Mouse (Mus musculus): ENCODE data around the gene Lrrc61. TPM values are rescaled to one million over a fixed set of nuclear protein-coding genes. Genes with fewer than 3 reads are reported as not detected.

Gene Lrrc61
- polyA plus RNA-seq, 2 experiments, result 6.7 to 17.6 TPM

DNA sequence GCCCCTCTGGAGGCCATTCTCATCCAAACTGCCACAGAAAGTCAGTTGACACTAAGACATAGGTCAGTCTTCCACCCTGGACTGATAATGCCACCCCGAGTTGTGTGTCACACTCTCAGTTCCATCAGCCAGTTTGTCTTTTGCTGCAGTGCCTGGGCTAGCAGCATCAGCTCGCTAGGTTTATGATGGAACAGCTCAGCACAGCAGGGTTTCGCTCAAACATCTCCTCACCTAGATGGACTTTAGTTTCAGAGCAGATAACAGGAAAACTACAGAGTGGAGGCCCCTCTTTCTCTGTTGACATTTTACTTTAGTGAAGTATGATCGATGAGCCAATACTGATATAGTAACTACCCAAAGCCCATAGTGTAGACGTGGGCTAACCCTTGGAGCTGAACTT lies 60.2 kb downstream of the Lrrc61 start:
- H3K4me3 ChIP-seq (replicated peaks; ENCODE audit: low read length), result no peak overlapping the region
- H3K27ac ChIP-seq (replicated peaks; ENCODE audit: low read depth, low read length), result no peak overlapping the region
- peaks cover 19% of the 10 kb centered on the region for H3K36me3 ChIP-seq (ENCODE audit: control insufficient read depth, insufficient read depth, low read length)
- no peaks in the 10 kb centered on the region for H3K4me1 ChIP-seq (ENCODE audit: control insufficient read depth, insufficient read depth, low read length)
- H3K9me3 ChIP-seq (ENCODE audit: control insufficient read depth, low read length), result no peaks in the 10 kb centered on the region
- WGBS, result 90% methylated on average over 5 of the region's 5 CpGs
- TF ChIP-seq POLR2A (IDR thresholded peaks at IDR 0.05; ENCODE audit: borderline replicate concordance, extremely low read depth, insufficient read depth, insufficient read length), result no peak
- no peak overlapping the region for H3K4me2 ChIP-seq (replicated peaks; ENCODE audit: low read depth, low read length, severe bottlenecking)
- H3K9ac ChIP-seq (ENCODE audit: low read depth, low read length, severe bottlenecking), result no peak overlapping the region
- DNase-seq (ENCODE audit: low spot score) (no peak), ATAC-seq (ENCODE audit: low FRiP score, low read depth) (no peak)
- H3K27me3 ChIP-seq (ENCODE audit: control insufficient read depth, insufficient read depth, low read length), result no peaks in the 10 kb centered on the region

GRCm38 (mm10) chr6:48620031-48620430 lies 65.4 kb downstream of the Lrrc61 start:
- no peaks in the 10 kb centered on the region for H3K9me3 ChIP-seq (ENCODE audit: control insufficient read depth, low read length)
- H3K9ac ChIP-seq (ENCODE audit: low read depth, low read length, severe bottlenecking), result no peak overlapping the region
- DNase-seq (ENCODE audit: low spot score), result no peak
- H3K4me1 ChIP-seq (ENCODE audit: control insufficient read depth, insufficient read depth, low read length), result no peaks in the 10 kb centered on the region
- no peak for ATAC-seq (ENCODE audit: low FRiP score, low read depth)
- no peaks in the 10 kb centered on the region for H3K27me3 ChIP-seq (ENCODE audit: control insufficient read depth, insufficient read depth, low read length)
- H3K4me2 ChIP-seq (replicated peaks; ENCODE audit: low read depth, low read length, severe bottlenecking), result no peak overlapping the region
- H3K4me3 ChIP-seq (replicated peaks; ENCODE audit: low read length), result no peak overlapping the region
- H3K36me3 ChIP-seq (ENCODE audit: control insufficient read depth, insufficient read depth, low read length), result peaks cover 23% of the 10 kb centered on the region
- TF ChIP-seq POLR2A (IDR thresholded peaks at IDR 0.05; ENCODE audit: borderline replicate concordance, extremely low read depth, insufficient read depth, insufficient read length), result no peak
- no peak overlapping the region for H3K27ac ChIP-seq (replicated peaks; ENCODE audit: low read depth, low read length)
- WGBS, result 97% methylated on average over 26 of the region's 30 CpGs

Other genes starting within 250 kb of the Lrrc61 start
- gene Krba1, start 159.2 kb upstream of the Lrrc61 start, polyA plus RNA-seq (2012; rRNA removed), result 39.1 and 50.4 TPM in 2 replicates
- 22.1 and 24.6 TPM in 2 replicates for gene Krba1, start 159.2 kb upstream of the Lrrc61 start, polyA plus RNA-seq (2014; fragmentation: Nextera tagmentation; extraction: Ambion mirVana)
- 43.5 and 62.1 TPM in 2 replicates for gene Zfp467, start 109.0 kb upstream of the Lrrc61 start, polyA plus RNA-seq (2012; rRNA removed)
- gene Zfp467, start 109.0 kb upstream of the Lrrc61 start, polyA plus RNA-seq (2014; fragmentation: Nextera tagmentation; extraction: Ambion mirVana), result 29.3 TPM in 2 replicates
- gene Sspo, start 106.6 kb upstream of the Lrrc61 start, polyA plus RNA-seq (2012; rRNA removed), result 1.2 and 1.9 TPM in 2 replicates
- gene Sspo, start 106.6 kb upstream of the Lrrc61 start, polyA plus RNA-seq (2014; fragmentation: Nextera tagmentation; extraction: Ambion mirVana), result 0.07 and 0.17 TPM in 2 replicates
- gene Atp6v0e2, start 17.2 kb upstream of the Lrrc61 start, polyA plus RNA-seq (2012; rRNA removed), result 11.0 and 13.1 TPM in 2 replicates
- 7.8 and 8.7 TPM in 2 replicates for gene Atp6v0e2, start 17.2 kb upstream of the Lrrc61 start, polyA plus RNA-seq (2014; fragmentation: Nextera tagmentation; extraction: Ambion mirVana)
- gene Rarres2, start 18.0 kb downstream of the Lrrc61 start, polyA plus RNA-seq (2012; rRNA removed), result 15.2 and 19.7 TPM in 2 replicates
- gene Rarres2, start 18.0 kb downstream of the Lrrc61 start, polyA plus RNA-seq (2014; fragmentation: Nextera tagmentation; extraction: Ambion mirVana), result 16.1 and 21.3 TPM in 2 replicates
- 0.78 TPM in 1 of 2 replicates, not detected in the other for gene Gm45021, start 34.8 kb downstream of the Lrrc61 start, polyA plus RNA-seq (2012; rRNA removed)
- gene Gm45021, start 34.8 kb downstream of the Lrrc61 start, polyA plus RNA-seq (2014; fragmentation: Nextera tagmentation; extraction: Ambion mirVana), result 0.94 TPM in 1 of 2 replicates, not detected in the other
- 35.2 and 55.3 TPM in 2 replicates for gene Repin1, start 39.1 kb downstream of the Lrrc61 start, polyA plus RNA-seq (2012; rRNA removed)
- 23.3 and 25.7 TPM in 2 replicates for gene Repin1, start 39.1 kb downstream of the Lrrc61 start, polyA plus RNA-seq (2014; fragmentation: Nextera tagmentation; extraction: Ambion mirVana)
- gene Gm44965, start 39.1 kb downstream of the Lrrc61 start, polyA plus RNA-seq (2012; rRNA removed), result not detected in 2 replicates
- gene Gm44965, start 39.1 kb downstream of the Lrrc61 start, polyA plus RNA-seq (2014; fragmentation: Nextera tagmentation; extraction: Ambion mirVana), result not detected in 2 replicates
- gene Zfp775, start 47.3 kb downstream of the Lrrc61 start, polyA plus RNA-seq (2012; rRNA removed), result 4.8 and 6.4 TPM in 2 replicates
- 5.8 and 5.9 TPM in 2 replicates for gene Zfp775, start 47.3 kb downstream of the Lrrc61 start, polyA plus RNA-seq (2014; fragmentation: Nextera tagmentation; extraction: Ambion mirVana)
- 1.1 and 1.5 TPM in 2 replicates for gene AI854703, start 72.0 kb downstream of the Lrrc61 start, polyA plus RNA-seq (2012; rRNA removed)
- gene AI854703, start 72.0 kb downstream of the Lrrc61 start, polyA plus RNA-seq (2014; fragmentation: Nextera tagmentation; extraction: Ambion mirVana), result 0.76 and 0.87 TPM in 2 replicates
- 2.3 TPM in 2 replicates for gene Gimap8, start 92.4 kb downstream of the Lrrc61 start, polyA plus RNA-seq (2012; rRNA removed)
- 0.40 and 0.70 TPM in 2 replicates for gene Gimap8, start 92.4 kb downstream of the Lrrc61 start, polyA plus RNA-seq (2014; fragmentation: Nextera tagmentation; extraction: Ambion mirVana)
- 5.8 and 6.2 TPM in 2 replicates for gene Gimap9, start 121.3 kb downstream of the Lrrc61 start, polyA plus RNA-seq (2012; rRNA removed)
- gene Gimap9, start 121.3 kb downstream of the Lrrc61 start, polyA plus RNA-seq (2014; fragmentation: Nextera tagmentation; extraction: Ambion mirVana), result 6.0 and 6.2 TPM in 2 replicates
- gene Gimap4, start 129.8 kb downstream of the Lrrc61 start, polyA plus RNA-seq (2012; rRNA removed), result 9.6 and 9.7 TPM in 2 replicates
- 9.8 and 11.2 TPM in 2 replicates for gene Gimap4, start 129.8 kb downstream of the Lrrc61 start, polyA plus RNA-seq (2014; fragmentation: Nextera tagmentation; extraction: Ambion mirVana)
- 11.4 and 15.0 TPM in 2 replicates for gene Gimap6, start 153.4 kb downstream of the Lrrc61 start, polyA plus RNA-seq (2012; rRNA removed)
- gene Gimap6, start 153.4 kb downstream of the Lrrc61 start, polyA plus RNA-seq (2014; fragmentation: Nextera tagmentation; extraction: Ambion mirVana), result 17.7 and 19.9 TPM in 2 replicates
- gene Gm28053, start 163.8 kb downstream of the Lrrc61 start, polyA plus RNA-seq (2012; rRNA removed), result 0.82 TPM in 1 of 2 replicates, not detected in the other
- 1.2 and 2.2 TPM in 2 replicates for gene Gm28053, start 163.8 kb downstream of the Lrrc61 start, polyA plus RNA-seq (2014; fragmentation: Nextera tagmentation; extraction: Ambion mirVana)
- gene Gimap7, start 163.8 kb downstream of the Lrrc61 start, polyA plus RNA-seq (2012; rRNA removed), result not detected in 2 replicates
- not detected in 2 replicates for gene Gimap7, start 163.8 kb downstream of the Lrrc61 start, polyA plus RNA-seq (2014; fragmentation: Nextera tagmentation; extraction: Ambion mirVana)
- 4.0 TPM in 2 replicates for gene Gimap1, start 184.3 kb downstream of the Lrrc61 start, polyA plus RNA-seq (2012; rRNA removed)
- gene Gimap1, start 184.3 kb downstream of the Lrrc61 start, polyA plus RNA-seq (2014; fragmentation: Nextera tagmentation; extraction: Ambion mirVana), result 10.9 and 11.9 TPM in 2 replicates
- gene Gimap5, start 191.4 kb downstream of the Lrrc61 start, polyA plus RNA-seq (2012; rRNA removed), result 3.5 and 3.7 TPM in 2 replicates
- gene Gimap5, start 191.4 kb downstream of the Lrrc61 start, polyA plus RNA-seq (2014; fragmentation: Nextera tagmentation; extraction: Ambion mirVana), result 3.8 and 4.9 TPM in 2 replicates
- gene Gimap3, start 216.1 kb downstream of the Lrrc61 start, polyA plus RNA-seq (2012; rRNA removed), result not detected in 2 replicates
- gene Gimap3, start 216.1 kb downstream of the Lrrc61 start, polyA plus RNA-seq (2014; fragmentation: Nextera tagmentation; extraction: Ambion mirVana), result not detected in 2 replicates

All from limb, embryonic 14.5 days (tissue).